Mouse (Mus musculus) R1 (cell line): ENCODE measurements at regions not wholly inside any gene's neighbourhood (a gene's known extent, or its start where the extent isn't known, plus 50 kb on each side); places are given as distances from the start of the nearest gene placed in this dataset.
A peak's percentile ranks its signal among the peaks of the same experiment; 100 is the strongest.

Experiments
- DNase-seq: peaks from one replicate; pipeline ENCODE4 v3.0.0-alpha.2; 2018; ENCODE audit warnings: low read depth, low spot score

- DNase-seq, result no peak
Observed at GRCm38 (mm10) chr1:151088535-151089125, 93.7 kb upstream of the Gm47985 start.

DNA sequence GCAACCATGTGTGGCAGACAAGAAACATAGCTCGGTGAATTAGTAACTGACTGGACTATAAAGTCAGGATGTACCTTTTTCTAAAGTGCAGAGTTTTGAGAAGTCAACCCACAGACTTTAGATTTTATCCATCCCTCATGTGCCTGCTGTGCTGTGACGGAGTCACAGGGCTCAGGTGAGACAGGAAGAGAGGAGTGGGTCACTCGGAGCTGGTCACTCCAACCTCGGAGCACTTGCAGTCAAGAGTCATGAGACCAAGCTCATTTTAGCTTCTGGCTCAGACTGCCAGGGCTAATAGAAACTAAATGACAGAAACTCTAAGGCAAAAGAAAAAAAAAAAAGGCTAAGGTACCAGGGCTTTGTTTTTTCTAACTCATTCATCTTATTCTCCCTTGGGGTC, 90.3 kb upstream of the Gm47985 start:
- no peak for DNase-seq

DNA sequence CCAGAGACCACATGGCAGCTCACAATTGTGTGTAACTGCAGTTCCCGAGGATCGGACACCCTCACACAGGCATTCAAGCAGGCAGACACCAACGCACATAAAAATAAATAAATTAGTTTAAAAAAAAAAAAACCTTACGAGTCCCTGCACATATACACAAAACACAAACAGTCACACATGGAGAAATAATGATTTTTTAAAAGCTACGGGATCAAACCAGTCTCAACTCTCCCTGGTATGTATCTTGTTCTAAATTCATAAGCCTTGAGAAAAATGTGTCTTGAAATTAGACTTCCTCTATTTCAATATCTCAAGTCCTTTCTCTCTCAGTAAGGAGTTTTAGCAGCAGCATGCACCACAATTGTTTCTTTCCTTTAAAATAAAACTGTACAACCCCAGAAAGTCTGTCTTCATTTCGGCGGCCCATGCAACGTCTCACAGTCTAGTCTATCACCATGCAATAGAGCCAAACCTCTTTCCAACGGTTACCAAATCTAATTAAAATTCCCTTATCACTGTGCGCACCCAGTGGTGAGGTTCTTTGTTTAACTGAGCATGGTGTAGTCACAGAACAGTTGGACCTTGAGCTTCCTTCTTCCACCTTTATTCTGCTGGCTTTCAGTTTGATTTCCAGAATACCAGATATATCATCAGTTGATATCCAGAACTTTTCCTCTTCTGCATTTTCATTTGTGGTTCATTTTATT, 86.8 kb upstream of the Gm47985 start:
- no peak for DNase-seq

- DNase-seq, result peak; percentile 57
Observed at GRCm38 (mm10) chr1:151096079-151096478, 86.3 kb upstream of the Gm47985 start.

GRCm38 (mm10) chr1:151097506-151097905, 84.8 kb upstream of the Gm47985 start:
- no peak for DNase-seq

DNA sequence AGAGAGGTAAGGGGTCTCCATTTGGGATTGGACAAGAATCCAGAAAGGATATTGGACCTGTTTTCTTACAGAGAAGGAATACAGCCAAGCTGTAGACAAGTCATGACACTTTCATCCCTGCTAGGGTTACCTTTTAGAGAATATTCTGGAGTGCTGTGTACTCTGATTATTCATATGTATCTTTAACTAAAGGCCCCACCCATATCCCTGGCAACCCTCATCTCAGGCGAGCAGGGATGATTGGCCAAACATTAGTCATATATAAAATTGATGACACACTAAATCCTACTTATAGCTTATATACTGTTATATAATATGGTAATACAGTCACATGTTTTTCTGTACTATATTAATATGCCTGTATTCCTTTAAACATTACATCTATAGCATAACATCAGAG, 83.6 kb upstream of the Gm47985 start:
- DNase-seq, result no peak

- no peak for DNase-seq
Observed at GRCm38 (mm10) chr1:151100565-151101483, 81.5 kb upstream of the Gm47985 start.

- no peak for DNase-seq
Observed at GRCm38 (mm10) chr1:151101516-151101915, 80.8 kb upstream of the Gm47985 start.

DNA sequence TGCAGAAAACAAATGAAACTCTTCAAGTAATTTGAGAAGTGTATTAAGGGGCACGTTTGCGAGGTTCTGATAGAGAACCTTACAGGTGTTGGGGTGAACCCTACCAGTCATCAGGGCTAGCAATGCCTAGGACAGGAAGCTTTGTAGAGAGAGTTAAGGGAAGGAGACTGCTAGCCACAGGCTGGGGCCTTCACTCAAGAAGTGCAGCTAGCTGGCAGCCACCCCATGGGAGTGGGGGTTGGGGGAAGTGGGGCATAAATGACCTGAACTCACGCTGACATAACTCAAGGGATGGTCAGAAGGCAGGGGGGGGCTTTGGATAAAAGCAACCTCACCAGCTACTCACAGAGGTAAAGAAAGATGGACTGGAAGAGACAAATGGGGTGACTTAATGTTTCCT, 80.3 kb upstream of the Gm47985 start:
- no peak for DNase-seq

DNA sequence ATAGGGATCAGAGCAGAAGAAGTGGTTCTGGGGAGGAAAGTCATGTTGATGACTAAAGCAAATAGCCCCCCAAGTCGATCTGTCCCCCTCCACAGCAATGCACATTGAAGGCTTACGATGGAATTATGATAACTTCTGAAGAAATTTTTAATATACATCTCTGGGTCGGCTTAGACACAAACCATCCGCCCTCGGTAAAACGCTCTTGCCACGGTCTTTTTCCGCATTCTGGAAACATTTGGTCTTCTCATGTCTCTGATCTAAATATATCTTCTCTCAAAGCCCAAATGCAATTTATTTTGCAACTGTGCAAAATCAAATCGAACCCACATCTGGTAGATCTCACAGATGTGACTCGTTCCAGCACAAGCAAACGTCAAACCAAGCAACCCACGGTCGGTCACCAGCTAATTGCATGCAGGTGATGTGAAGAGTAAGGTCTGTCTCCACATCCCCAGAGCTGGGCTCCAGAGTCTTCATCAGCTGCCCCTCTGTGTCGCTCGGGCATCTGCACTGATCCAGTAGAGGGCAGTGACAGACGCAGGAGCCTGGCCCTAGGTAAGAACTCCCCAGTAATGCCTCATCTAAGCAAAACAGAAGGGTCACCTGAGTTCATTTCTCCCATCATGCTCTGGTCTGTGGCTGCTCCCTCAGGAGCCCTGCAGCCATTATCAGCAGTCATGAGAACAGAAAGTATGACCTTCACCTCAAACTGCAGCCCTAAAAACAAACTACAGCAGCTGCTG, 79.5 kb upstream of the Gm47985 start:
- DNase-seq, result peak; percentile 49

- DNase-seq, result no peak
Observed at GRCm38 (mm10) chr1:151103522-151104037, 78.8 kb upstream of the Gm47985 start.

DNA sequence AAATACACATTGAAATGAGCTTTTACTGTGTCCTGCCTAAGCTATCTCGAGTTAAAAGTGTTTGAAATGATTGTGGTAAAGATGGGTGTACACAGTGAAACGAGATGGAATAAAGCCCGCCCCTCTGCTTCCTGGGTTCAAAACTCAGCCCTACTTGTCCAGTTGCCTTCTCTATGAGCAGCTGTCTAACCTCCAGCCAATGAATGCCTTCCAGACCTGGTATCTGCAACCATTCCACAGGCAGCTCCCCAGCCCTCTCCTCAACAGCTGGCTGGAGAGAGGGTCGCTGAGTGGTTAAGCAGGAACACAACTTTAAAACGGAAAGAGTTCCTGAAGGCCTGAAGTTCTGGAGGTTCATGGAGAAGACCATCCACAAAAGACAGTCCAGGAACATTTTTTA, 78.0 kb upstream of the Gm47985 start:
- no peak for DNase-seq

DNA sequence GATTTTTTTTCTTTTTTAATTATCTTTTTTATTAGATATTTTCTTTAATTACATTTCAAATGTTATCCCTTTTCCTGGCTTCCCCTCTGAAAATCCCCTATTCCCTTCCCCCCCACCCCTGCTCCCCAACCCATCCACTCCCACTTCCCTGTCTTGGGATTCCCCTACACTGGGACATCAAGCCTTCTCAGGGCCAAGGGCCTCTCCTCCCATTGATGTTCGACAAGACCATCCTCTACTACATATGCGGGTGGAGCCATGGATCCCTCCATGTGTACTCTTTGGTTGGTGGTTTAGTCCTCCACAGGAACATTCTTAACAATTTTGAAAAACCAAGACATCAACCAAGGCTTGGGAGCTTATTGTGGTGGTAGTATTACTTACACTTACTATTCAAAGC, 77.5 kb upstream of the Gm47985 start:
- no peak for DNase-seq

GRCm38 (mm10) chr1:151105251-151105650, 77.1 kb upstream of the Gm47985 start:
- DNase-seq, result no peak

GRCm38 (mm10) chr1:151107401-151107800, 74.9 kb upstream of the Gm47985 start:
- no peak for DNase-seq

- DNase-seq, result no peak
Observed at GRCm38 (mm10) chr1:151109333-151109732, 73.0 kb upstream of the Gm47985 start.

- DNase-seq, result peak; percentile 75
Observed at GRCm38 (mm10) chr1:151110412-151110811, 71.9 kb upstream of the Gm47985 start.

GRCm38 (mm10) chr1:151111683-151112082, 70.7 kb upstream of the Gm47985 start:
- peak; percentile 18 for DNase-seq

DNA sequence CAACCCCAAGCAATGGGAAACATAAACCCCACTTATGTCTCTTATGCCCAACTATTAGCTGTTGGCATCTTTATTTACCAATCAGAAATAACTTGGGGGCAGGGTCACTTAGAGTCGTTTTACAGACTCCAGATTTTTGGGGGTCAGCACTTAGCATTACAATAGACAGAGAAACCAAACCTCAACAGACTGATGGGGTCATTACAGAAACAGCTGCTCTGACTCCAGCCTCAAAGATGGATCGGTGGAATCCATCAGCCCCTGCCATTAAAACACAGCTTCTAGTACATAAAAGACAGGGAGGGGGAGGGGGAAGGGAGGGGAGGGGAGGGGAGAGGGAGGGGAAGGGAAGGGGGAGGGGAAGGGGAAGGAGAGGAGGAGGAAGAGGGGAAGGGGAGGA, 69.9 kb upstream of the Gm47985 start:
- peak; percentile 33 for DNase-seq

- peak; percentile 90 for DNase-seq
Observed at GRCm38 (mm10) chr1:151113199-151113598, 69.1 kb upstream of the Gm47985 start.

- DNase-seq, result peak; percentile 6
Observed at GRCm38 (mm10) chr1:151118530-151118929, 63.8 kb upstream of the Gm47985 start.
